Mouse (Mus musculus): ENCODE measurements around the gene Kpna2. TPM values are rescaled to one million over a fixed set of nuclear protein-coding genes. Genes with fewer than 3 reads are reported as not detected.

Kpna2 gene
- 50.9 TPM for polyA plus RNA-seq (2012; fragmentation: generic; extraction: Trizol)
- long read RNA-seq, experiment 1, transcript Kpna2-201 (11 exons, 2,054 nt), result major isoform, 10 of 16 reads
- long read RNA-seq, experiment 1, partial matches to known transcripts, result 1 of 16 reads
- long read RNA-seq, experiment 1, other reads (novel, unspliced or antisense), result 5 of 16 reads
- long read RNA-seq, experiment 2, transcript Kpna2-201 (11 exons, 2,054 nt), result major isoform, 307 of 368 reads
- long read RNA-seq, experiment 2, partial matches to known transcripts, result 1 of 368 reads
- long read RNA-seq, experiment 2, other reads (novel, unspliced or antisense), result 59 of 368 reads

- TF ChIP-seq CEBPB (IDR thresholded peaks at IDR 0.05; ENCODE audit: low read depth), result no peak
- peaks cover 43% of the 10 kb centered on the region for H3K36me3 ChIP-seq (ENCODE audit: control insufficient read depth, insufficient read depth)
These were observed at the start of gene Kpna2 for GRCm38 (mm10) chr11:106999151-106999948. Kpna2 (minus strand) TSS chr11:106999541.

DNA sequence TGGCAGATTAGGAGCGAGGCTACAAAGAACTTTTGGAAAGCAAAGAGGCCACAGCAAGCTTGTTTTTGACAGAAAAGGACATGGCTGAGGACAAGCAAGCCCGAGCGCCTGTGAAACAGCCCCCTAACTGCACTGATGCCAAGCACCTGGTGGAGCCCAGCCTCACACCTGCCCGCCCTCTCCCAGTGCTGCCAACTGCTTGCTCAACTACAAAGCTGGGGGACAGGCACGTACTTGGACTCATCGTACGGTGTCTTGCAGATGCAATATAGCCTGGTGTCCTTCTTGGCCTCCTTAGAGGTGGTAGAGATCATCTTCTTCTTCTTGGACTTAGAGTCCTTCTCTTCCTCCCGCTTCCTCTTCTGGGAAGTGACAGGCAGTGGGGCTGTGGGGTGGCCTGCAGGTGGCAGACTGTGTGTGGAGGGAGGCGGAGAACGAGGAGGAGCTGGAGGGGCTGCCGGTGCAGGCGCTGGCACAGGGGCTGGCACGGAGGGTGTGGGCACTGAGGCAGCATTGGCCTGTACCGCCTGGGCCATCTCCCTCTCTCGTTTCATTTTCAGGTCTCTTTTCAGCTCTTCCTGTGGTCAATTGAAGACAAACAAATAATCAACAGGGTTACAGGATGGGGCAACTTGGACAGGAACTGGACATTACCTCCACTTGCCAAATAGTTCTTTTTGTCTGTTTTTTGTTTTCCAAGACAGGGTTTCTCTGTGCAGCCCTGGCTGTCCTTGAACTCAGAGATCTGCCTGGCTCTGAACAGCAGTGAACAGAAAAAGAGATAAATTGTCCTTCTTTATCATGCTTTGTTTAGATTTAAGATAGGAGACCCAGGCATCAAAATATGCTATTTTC, 47.7 kb upstream of the Kpna2 start:
- Histone ChIP-seq H3K79me3 (ENCODE audit: low read depth) (peaks cover 1% of the 10 kb centered on the region), H3K79me2 (ENCODE audit: control insufficient read depth, insufficient read depth) (no peaks in the 10 kb centered on the region), H3K27me3 (ENCODE audit: control insufficient read depth, insufficient read depth, insufficient read length) (no peaks in the 10 kb centered on the region), H3K4me3 (ENCODE audit: insufficient read depth, poor library complexity, severe bottlenecking) (no peak overlapping the region), H3ac (ENCODE audit: control insufficient read depth, insufficient read length, low read depth) (no peak overlapping the region), H3K36me3 (ENCODE audit: control insufficient read depth, insufficient read depth) (peaks cover 52% of the 10 kb centered on the region)
- no peak for TF ChIP-seq CTCF (IDR thresholded peaks at IDR 0.05; ENCODE audit: control insufficient read depth, insufficient read depth, insufficient read length)
- no peak for TF ChIP-seq USF1 (IDR thresholded peaks at IDR 0.05; ENCODE audit: low read depth)
- no peak for TF ChIP-seq MAX (IDR thresholded peaks at IDR 0.05)
- TF ChIP-seq FOSL1 (IDR thresholded peaks at IDR 0.05; ENCODE audit: insufficient read depth, low read length, poor library complexity, severe bottlenecking), result no peak
- no peak for TF ChIP-seq MYOG (IDR thresholded peaks at IDR 0.05; ENCODE audit: control insufficient read depth, extremely low read depth, insufficient read length)
- no peak for TF ChIP-seq MYOD1 (IDR thresholded peaks at IDR 0.05; ENCODE audit: control insufficient read depth, insufficient read length, low read depth)
- no peak for TF ChIP-seq CEBPB (IDR thresholded peaks at IDR 0.05; ENCODE audit: low read depth)

More at GRCm38 (mm10) chr11:106999151-106999948, at the start of gene Kpna2:
- Histone ChIP-seq H3K79me2 (ENCODE audit: control insufficient read depth, insufficient read depth) (peaks cover 50% of the 10 kb centered on the region), H3K4me3 (ENCODE audit: insufficient read depth, poor library complexity, severe bottlenecking) (peak within 1 kb of the TSS; percentile 84), H3K79me3 (ENCODE audit: low read depth) (peaks cover 47% of the 10 kb centered on the region), H3K27me3 (ENCODE audit: control insufficient read depth, insufficient read depth, insufficient read length) (no peaks in the 10 kb centered on the region), H3ac (ENCODE audit: control insufficient read depth, insufficient read length, low read depth) (peak within 1 kb of the TSS; percentile 96)

DNA sequence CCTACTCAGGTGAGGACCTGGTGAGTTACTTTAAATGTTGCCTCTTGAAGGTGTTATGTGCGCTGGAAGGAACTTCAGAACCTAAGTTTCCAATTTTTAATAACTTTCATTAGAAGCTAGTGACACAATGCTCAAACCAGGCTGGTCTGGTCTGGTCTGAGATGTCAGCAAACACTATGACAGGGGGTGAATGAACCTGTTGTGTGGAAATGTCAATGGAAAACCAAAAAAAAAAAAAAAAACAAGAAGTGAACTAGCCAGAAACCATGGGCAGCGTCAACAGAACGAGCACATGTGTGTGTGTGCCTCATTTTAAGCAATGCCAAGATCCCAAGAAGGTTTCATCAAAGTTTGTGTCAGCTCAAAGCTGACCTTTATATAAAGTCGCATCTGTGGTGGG, 46.2 kb upstream of the Kpna2 start:
- Histone ChIP-seq H3ac (ENCODE audit: control insufficient read depth, insufficient read length, low read depth) (no peak overlapping the region), H3K27me3 (ENCODE audit: control insufficient read depth, insufficient read depth, insufficient read length) (no peaks in the 10 kb centered on the region), H3K4me3 (ENCODE audit: insufficient read depth, poor library complexity, severe bottlenecking) (no peak overlapping the region), H3K79me2 (ENCODE audit: control insufficient read depth, insufficient read depth) (no peaks in the 10 kb centered on the region), H3K79me3 (ENCODE audit: low read depth) (peaks cover 1% of the 10 kb centered on the region), H3K36me3 (ENCODE audit: control insufficient read depth, insufficient read depth) (peaks cover 57% of the 10 kb centered on the region)
- TF ChIP-seq MAX (IDR thresholded peaks at IDR 0.05), result no peak
- no peak for TF ChIP-seq USF1 (IDR thresholded peaks at IDR 0.05; ENCODE audit: low read depth)
- TF ChIP-seq FOSL1 (IDR thresholded peaks at IDR 0.05; ENCODE audit: insufficient read depth, low read length, poor library complexity, severe bottlenecking), result no peak
- no peak for TF ChIP-seq CTCF (IDR thresholded peaks at IDR 0.05; ENCODE audit: control insufficient read depth, insufficient read depth, insufficient read length)
- TF ChIP-seq MYOD1 (IDR thresholded peaks at IDR 0.05; ENCODE audit: control insufficient read depth, insufficient read length, low read depth), result no peak
- no peak for TF ChIP-seq CEBPB (IDR thresholded peaks at IDR 0.05; ENCODE audit: low read depth)

DNA sequence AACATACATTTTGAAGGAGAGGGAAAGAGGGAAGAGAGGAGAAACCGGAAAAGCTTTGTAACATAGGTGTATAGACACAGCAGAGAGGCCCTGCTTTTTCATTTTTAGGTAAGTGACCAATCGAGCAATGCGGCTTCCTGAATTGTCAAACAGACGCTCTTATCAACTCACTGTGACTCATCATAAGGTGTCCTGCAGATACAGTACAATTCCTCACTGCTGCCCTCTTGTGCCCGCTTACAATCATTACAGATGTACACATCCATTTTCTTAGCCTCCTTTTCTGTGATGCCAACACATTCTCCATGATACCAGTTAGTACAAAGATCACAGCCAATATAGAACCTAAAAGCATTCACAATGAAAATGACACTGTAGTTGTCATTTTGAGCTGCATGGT, 45.0 kb upstream of the Kpna2 start:
- Histone ChIP-seq H3K79me3 (ENCODE audit: low read depth) (peaks cover 1% of the 10 kb centered on the region), H3K36me3 (ENCODE audit: control insufficient read depth, insufficient read depth) (peaks cover 59% of the 10 kb centered on the region), H3K4me3 (ENCODE audit: insufficient read depth, poor library complexity, severe bottlenecking) (no peak overlapping the region), H3ac (ENCODE audit: control insufficient read depth, insufficient read length, low read depth) (no peak overlapping the region), H3K27me3 (ENCODE audit: control insufficient read depth, insufficient read depth, insufficient read length) (no peaks in the 10 kb centered on the region), H3K79me2 (ENCODE audit: control insufficient read depth, insufficient read depth) (no peaks in the 10 kb centered on the region)
- TF ChIP-seq MYOD1 (IDR thresholded peaks at IDR 0.05; ENCODE audit: control insufficient read depth, insufficient read length, low read depth), result no peak
- no peak for TF ChIP-seq CEBPB (IDR thresholded peaks at IDR 0.05; ENCODE audit: low read depth)
- peak; percentile 20 for TF ChIP-seq CTCF (IDR thresholded peaks at IDR 0.05; ENCODE audit: control insufficient read depth, insufficient read depth, insufficient read length)
- no peak for TF ChIP-seq FOSL1 (IDR thresholded peaks at IDR 0.05; ENCODE audit: insufficient read depth, low read length, poor library complexity, severe bottlenecking)

DNA sequence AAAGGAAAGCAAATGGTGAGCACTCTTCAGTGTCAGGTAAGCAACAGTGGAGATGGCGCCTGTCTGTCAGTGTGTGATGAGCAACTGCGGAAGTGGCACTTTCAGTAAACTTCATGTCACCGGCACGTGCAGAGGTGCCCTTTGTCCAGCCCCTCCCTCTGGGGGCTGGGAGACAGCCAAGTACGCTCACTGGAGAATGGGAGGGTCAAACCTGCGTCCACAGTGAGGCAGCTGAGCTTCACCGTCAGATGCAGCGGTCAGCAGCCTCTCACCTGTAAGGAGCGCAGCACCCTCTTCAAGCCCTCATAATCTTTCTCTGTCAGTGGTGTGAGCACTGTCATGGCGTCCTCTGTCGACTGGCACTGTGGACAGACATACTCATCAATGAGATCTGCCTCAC, 44.0 kb upstream of the Kpna2 start:
- TF ChIP-seq CTCF (IDR thresholded peaks at IDR 0.05; ENCODE audit: control insufficient read depth, insufficient read depth, insufficient read length) (no peak), USF1 (IDR thresholded peaks at IDR 0.05; ENCODE audit: low read depth) (no peak), MAX (IDR thresholded peaks at IDR 0.05) (no peak), MYOG (IDR thresholded peaks at IDR 0.05; ENCODE audit: control insufficient read depth, extremely low read depth, insufficient read length) (no peak), FOSL1 (IDR thresholded peaks at IDR 0.05; ENCODE audit: insufficient read depth, low read length, poor library complexity, severe bottlenecking) (no peak), MYOD1 (IDR thresholded peaks at IDR 0.05; ENCODE audit: control insufficient read depth, insufficient read length, low read depth) (no peak)
- H3K4me3 ChIP-seq (ENCODE audit: insufficient read depth, poor library complexity, severe bottlenecking), result no peak overlapping the region
- H3K36me3 ChIP-seq (ENCODE audit: control insufficient read depth, insufficient read depth), result peaks cover 63% of the 10 kb centered on the region

More for the DNA sequence above, 44.0 kb upstream of the Kpna2 start:
- Histone ChIP-seq H3K27me3 (ENCODE audit: control insufficient read depth, insufficient read depth, insufficient read length) (no peaks in the 10 kb centered on the region), H3K79me3 (ENCODE audit: low read depth) (peaks cover 1% of the 10 kb centered on the region), H3ac (ENCODE audit: control insufficient read depth, insufficient read length, low read depth) (no peak overlapping the region), H3K79me2 (ENCODE audit: control insufficient read depth, insufficient read depth) (no peaks in the 10 kb centered on the region)

All from C2C12 (cell line).